Mouse (Mus musculus): Measurements from ENCODE around the gene Fbh1. TPM values are rescaled to one million over a fixed set of nuclear protein-coding genes. Genes with fewer than 3 reads are reported as not detected.

Fbh1 gene
- polyA plus RNA-seq, 2 experiments from 2014 or later = 32.2 to 39.0 TPM

DNA sequence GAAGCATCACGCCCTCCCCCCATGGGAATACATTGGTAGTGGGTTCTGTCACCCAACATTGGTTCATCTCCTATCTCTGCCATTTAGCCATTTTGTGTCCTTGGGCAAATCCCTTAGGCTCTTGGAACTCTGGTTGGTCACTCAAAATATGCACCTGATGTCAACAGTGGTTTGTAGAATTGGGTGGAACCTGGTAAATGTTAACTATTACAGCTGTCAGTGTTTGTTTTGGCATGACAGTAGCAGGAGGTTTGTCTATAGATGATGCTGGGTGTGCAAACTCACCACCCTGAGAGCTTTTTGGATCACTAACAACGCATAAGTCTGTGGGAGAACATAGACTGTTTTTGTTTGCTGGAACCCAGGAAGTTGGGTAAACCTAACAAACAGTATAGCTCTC, 58.8 kb downstream of the Fbh1 start:
- ATAC-seq = no peak

DNA sequence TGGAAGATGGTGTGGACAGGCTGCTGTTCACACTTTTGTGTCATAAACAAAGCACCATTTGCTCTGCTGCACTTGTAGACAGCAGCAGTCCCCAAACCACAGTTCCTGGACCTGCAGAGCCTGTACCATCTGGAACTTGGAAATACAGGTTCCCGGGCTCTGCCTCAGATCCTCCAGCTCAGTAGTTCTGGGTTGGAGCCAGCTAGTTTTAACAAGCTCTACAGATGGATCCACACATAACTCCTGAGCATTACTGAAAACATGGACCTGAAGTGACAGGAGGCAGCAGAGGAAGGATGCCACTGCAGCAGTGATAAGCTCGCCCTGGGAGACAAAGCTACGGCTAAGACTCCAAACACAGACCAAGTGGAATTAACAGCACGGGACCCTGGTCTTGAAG, 62.8 kb downstream of the Fbh1 start:
- ATAC-seq = no peak

DNA sequence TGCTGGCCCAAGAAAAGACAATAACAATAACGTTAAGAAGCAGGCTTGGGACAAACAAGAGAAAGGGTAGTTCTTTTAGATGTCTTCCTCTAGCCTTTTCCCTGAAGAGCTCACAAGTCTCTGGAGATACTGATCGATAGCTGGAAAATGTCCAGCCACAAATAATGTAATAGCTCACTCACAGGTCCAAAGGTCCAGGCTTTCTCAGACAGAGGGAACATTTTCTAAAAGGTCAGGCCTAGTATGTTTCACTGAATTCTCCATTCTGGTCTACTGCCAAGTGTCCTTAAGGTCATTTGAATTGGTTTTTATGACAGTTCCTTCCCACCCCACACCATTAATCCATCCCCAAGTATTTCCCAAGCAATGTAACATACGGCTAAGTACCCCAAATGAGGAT, 64.4 kb downstream of the Fbh1 start:
- ATAC-seq = no peak

DNA sequence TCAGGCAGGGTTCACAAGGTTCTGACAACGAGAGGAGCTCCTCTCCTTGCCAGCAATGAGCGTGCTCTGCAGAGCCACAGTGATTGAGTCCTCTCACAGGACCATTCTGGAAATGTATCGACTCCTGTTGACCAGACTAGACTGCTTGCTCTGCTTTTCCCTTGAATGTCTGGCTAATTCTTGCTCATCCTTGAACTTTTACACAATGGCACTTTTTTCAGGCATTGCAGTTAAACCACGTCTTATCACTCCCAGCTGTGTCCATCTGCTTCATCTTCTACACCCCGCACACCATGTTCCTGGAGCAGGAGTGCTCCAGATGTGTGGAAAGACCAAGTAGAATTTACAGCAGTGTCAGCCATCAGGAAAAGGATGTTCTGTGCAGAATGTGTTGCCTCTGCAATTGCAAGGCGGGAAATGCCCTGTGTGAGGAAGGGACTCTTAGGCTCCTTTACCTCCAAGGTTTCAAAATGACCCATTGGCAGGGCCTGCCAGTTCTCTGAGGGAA, 64.8 kb downstream of the Fbh1 start:
- no peak for ATAC-seq

DNA sequence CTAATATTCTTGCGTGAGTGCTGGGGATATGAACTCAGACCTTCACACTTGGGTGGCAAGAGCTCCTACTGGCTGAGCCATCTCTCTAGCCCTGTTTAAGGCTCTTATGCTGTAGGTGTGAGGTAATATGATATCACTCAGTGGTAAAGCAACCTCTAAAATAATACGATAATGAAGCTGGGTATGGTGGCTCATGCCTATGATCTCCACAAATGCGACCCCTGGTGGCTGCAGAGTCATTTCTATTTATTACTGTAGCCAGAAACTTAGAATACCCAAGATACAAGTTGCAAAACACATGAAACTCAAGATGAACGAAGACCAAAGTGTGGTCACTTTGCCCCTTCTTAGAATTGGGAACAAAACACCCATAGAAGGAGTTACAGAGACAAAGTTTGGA, 67.3 kb downstream of the Fbh1 start:
- ATAC-seq = peak; percentile 16

DNA sequence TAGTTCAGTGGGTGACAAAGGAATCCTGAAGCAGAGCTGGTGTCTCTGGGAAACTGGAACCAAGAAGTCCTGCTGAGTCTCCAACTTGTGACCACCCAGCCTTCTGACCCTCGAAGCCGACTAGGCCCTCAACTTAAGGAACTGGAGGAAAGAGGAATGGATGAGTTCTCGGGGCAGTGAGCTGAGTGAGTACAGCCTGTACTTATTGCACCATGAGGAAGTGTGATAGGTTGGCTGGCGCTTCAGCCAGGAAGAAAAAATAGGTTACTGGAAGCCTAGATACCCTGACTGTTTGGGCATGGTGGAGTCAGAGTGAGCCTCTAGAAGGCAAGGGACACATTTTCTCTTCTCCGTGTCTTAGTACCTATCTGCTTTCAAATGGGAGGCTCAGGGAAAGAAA, 68.8 kb downstream of the Fbh1 start:
- no peak for ATAC-seq

DNA sequence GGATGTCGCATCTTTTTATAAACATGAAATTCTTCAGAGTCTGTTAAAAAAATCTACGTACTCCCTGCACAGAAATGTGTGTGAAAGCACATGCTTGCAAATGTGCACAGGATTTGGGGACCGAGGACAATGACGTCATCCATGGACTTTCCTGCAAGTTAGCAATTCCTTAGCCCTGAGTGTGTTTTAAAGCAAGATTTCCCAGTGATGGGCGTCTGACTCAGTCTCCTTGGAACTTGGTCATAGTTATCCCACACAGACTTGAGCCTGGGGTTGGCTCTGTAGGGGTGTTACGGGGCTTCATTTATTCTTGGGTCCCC, 70.7 kb downstream of the Fbh1 start:
- no peak for ATAC-seq

DNA sequence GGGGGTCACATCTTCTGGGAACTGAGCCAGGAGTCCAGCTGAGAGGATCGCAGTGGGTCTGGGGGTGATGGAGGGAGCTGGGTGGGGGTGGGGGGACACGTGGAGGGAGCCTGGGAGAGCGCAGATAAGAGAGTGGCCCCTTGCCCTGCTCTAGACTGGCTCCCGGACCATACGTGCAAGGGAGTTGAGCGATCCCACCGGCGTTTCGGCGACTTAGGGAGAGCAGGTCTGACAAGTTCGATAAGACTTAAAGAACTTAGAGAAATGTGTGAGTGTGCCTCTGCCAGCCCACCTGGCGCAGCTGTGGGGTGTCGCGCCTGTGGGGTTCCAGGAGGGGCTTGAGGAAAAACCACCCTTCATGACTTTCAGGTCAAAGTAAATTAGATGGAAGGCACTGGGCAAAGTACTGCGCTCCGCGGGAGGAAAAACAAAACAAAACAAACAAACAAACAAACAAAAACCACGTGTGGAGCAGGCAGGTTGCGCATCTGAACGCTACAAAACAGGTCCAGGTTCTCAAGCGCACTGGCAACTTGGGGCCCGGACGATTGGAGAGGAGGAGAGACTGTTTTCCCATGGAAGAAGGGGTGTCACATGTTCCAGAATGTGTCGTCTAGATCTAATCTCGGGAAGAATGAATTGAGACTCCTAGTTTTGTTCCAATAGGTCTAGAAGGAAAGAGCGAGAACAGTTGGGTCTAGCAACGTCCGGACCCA, 71.2 kb downstream of the Fbh1 start:
- ATAC-seq = no peak

DNA sequence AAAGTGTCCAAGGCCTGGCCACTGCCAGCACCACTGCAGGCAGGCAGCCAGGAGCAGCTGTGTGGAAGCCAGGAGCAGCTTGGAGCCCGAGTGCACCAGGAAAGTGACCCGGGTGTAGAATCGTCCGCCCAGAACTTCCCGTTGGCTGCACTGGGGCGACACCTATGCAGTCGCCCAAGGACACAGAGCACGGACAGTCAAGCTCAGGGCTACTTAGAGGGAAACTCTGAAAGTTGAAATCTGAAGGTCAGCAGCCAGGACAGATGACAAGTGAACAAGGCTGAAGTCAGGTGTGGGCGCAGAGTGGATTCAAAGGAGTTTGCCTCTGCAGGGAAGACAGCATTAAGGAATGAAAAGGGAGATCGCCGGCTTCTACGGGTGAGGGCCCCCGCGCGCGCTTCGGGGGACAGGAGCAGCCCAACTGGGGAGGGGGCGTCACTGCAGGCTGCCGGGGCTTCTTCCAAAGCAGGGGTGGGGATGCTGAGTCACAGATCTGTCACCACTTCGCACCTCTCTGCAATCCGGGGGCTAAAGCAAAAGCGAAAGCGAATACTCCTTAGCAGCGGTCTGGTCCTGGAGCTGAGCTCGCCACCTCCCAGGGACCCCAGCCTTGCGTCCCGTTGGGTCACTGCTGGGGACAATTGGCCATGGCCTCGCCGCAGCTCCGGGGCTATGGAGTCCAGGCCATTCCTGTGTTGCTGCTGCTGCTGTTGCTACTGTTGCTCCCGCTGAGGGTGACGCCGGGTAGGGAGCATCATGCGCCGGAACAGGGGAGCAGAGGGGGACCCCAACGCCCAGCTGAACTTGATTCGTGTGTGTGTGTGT, 72.0 kb downstream of the Fbh1 start, which contains the start of gene Il15ra:
Gene Il15ra (plus strand): TSS at position 90 of the 825 bp plus-strand sequence.
- ATAC-seq = peak; percentile 97

DNA sequence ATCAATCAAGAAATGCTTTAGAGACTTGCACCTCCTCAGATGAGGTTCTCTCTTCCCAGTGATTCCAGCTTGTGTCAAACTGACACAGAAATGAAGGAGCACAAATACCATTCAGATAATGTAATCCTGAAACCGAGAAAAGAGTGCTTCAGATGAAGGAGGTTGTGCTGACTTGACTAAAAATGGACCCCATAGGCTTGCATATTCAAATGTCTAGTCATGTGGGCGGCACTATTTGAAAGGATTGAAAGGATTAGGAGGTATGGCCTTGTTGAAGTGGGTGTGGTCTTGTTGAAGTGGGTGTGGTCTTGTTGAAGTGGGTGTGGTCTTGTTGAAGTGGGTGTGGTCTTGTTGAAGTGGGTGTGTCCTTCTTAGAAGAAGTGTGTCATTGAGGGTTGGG, 77.5 kb downstream of the Fbh1 start:
- ATAC-seq = no peak

DNA sequence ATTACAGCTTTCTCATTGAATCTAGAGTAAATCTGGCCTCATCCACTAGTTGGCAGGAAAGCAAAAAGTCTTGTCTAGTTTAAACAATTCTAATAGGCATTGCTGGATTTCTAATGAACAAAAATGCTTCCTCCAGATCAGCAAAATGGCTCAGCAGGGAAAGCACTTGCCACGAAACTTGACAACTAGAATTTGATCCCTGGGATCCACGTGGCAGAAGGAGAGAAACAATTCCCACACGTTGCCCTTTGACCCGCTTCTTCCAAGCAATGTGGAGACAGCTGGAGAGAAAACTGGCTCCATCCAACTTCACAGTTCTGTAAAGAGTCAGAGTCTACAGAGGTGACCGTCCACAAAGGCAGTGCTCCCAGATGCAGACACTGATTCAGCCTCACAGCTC, 78.4 kb downstream of the Fbh1 start:
- ATAC-seq = no peak

DNA sequence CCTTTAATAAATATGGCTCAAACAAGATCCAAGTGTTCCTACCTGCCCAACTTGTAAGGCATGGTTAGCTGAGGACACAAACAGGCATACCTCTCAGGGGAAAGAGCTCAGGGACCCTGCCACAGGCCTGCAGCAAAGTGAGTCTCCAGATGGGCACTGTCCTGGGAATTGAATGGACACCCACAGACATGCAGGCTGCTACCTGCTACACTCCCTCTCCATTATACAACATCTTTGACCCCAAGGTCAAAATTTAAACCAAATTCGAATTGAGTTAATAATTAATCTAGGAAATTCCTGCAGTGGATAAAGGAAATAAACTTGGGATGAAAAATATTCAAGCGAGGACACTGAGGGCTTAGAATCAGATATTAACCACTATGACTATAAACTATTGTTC, 81.5 kb downstream of the Fbh1 start:
- ATAC-seq = no peak

DNA sequence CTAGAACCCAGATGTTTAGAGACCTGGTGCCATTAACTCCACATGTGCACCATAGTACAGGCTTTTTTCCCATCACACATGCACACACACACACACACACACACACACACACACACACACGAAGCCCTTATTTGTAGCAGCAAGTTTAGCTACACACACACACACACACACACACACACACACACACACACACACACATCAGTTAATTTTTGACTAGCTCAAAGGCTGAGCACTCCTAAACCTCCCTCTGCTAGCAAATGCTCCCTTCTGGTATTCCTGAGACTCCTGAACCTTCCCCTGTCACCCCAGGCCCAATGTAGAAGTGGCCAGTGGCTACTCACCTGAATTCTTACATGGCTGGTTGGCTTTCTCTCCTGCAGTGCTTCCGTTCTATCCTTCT, 83.3 kb downstream of the Fbh1 start:
- no peak for ATAC-seq

DNA sequence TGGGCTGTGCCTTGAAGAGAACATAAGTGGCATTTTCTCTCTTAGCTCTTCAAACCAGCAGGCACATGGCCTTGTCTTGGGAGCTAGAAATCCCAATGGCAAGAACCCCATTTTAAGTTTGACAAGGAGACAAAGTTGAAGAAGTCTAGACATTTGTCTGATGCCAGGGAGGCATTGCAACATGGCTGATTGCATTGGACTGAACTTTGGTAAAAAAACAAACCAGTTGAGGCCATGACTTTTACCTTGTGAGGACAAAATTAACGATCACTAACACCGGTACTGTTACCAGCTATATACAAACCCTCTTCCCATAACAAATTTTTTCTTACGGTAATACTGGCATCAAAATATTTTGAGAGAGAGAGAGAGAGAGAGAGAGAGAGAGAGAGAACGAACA, 84.0 kb downstream of the Fbh1 start:
- no peak for ATAC-seq

Other genes with a start within 250 kb of the Fbh1 start
- 10 to 100 TPM; 11.2 to 18.2 TPM for gene Pfkfb3, start 223.5 kb downstream of the Fbh1 start, polyA plus RNA-seq (2017; shearing (Covaris generic))
- 10 to 100 TPM; 33.1 to 38.5 TPM for gene Rbm17, start 173.4 kb downstream of the Fbh1 start, polyA plus RNA-seq (2017; shearing (Covaris generic))
- gene Gm17490, start 151.3 kb downstream of the Fbh1 start, polyA plus RNA-seq (2017; shearing (Covaris generic)) = not detected
- gene Il2ra, start 134.8 kb downstream of the Fbh1 start, polyA plus RNA-seq (2017; shearing (Covaris generic)) = 100 to 1,000 TPM; 305 to 312 TPM
- 10 to 100 TPM; 23.0 to 24.0 TPM for gene Il15ra, start 72.3 kb downstream of the Fbh1 start, polyA plus RNA-seq (2017; shearing (Covaris generic))
- 10 to 100 TPM; 29.5 to 36.1 TPM for gene Ankrd16, start 294 bp upstream of the Fbh1 start, polyA plus RNA-seq (2017; shearing (Covaris generic))